Comparison of ENCODE assay signal across 8 mouse cellular contexts in genomic region chr5:106995886-106996538, GRCm38 (mm10). TPM values are rescaled to one million over a fixed set of nuclear protein-coding genes. Genes with fewer than 3 reads are reported as not detected.
A peak's percentile ranks its signal among the peaks of the same experiment; 100 is the strongest.
DNase-seq lines count a peak whose midpoint lies in the region; ATAC-seq and TF ChIP-seq lines count a peak whose summit lies in the region.

No protein-coding gene starts in this region.

- 18% methylated on average over 5 of the region's 5 CpGs for WGBS in embryonic facial prominence, embryonic 15.5 days
- WGBS in lung, postnatal 0 days = 37% methylated on average over 5 of the region's 5 CpGs

- H3K9me3 ChIP-seq in MEL (replicated peaks; ENCODE audit: insufficient read depth, low read length) = no peaks in the 10 kb centered on the region
- H3K9me3 ChIP-seq in embryonic facial prominence, embryonic 15.5 days (replicated peaks) = no peaks in the 10 kb centered on the region
- H3K9me3 ChIP-seq in lung, postnatal 0 days (ENCODE audit: low read length) = no peaks in the 10 kb centered on the region

- no peak for TF ChIP-seq POLR2A in MEL (IDR thresholded peaks at IDR 0.05; ENCODE audit: control insufficient read depth in 1 of 2, insufficient read depth in 1 of 2, low read depth in 1 of 2, low read length in 2 of 2, poor library complexity in 1 of 2)

- intact Hi-C loops in heart, postnatal 14 days (cut with DNase I) = loop anchor here (2.0 to 5.0 kb wide), 4 partner anchors 56 to 293 kb away; partner anchors contain the start of gene Tgfbr3

- TF ChIP-seq EP300 in MEL (IDR thresholded peaks at IDR 0.05; ENCODE audit: low read depth in 1 of 2, low read length in 2 of 2) = no peak
- peak; percentile 80; the same call in 1 of the 2 replicates for TF ChIP-seq EP300 in lung, postnatal 0 days (IDR thresholded peaks at IDR 0.05)

- peak; percentile 77; the same call in 1 of the 2 replicates for ATAC-seq in embryonic facial prominence, embryonic 15.5 days (ENCODE audit: insufficient number of reproducible peaks, low FRiP score, low TSS enrichment, low read depth)
- ATAC-seq in lung, postnatal 0 days = peak; percentile 76
- ATAC-seq in activated CD4-positive, CD25-positive, alpha-beta regulatory T cell, adult 4 months = no peak

- no peaks in the 10 kb centered on the region for H3K79me2 ChIP-seq in MEL (ENCODE audit: control insufficient read depth, insufficient read depth, low read length, poor library complexity)

- no peak overlapping the region for H3K4me2 ChIP-seq in embryonic facial prominence, embryonic 15.5 days (replicated peaks)
- no peak overlapping the region for H3K4me2 ChIP-seq in lung, postnatal 0 days (replicated peaks; ENCODE audit: low read depth, low read length)

- TF ChIP-seq CTCF in MEL (IDR thresholded peaks at IDR 0.05 in 2 of 3, conservative IDR thresholded peaks at IDR 0.05 in 1 of 3; ENCODE audit: control insufficient read depth in 1 of 3, insufficient read depth in 1 of 3, low read depth in 2 of 3, low read length in 3 of 3, poor library complexity in 1 of 3, severe bottlenecking in 1 of 3) = peak; percentile 10 to 75 (median 27); a peak in 3 of 6 replicates
- TF ChIP-seq CTCF in lung, postnatal 0 days (IDR thresholded peaks at IDR 0.05) = peak; percentile 83

- no peak overlapping the region for H3K4me3 ChIP-seq in MEL (ENCODE audit: control insufficient read depth in 1 of 2, insufficient read depth in 1 of 2, low read depth in 2 of 2, low read length in 2 of 2)
- no peak overlapping the region for H3K4me3 ChIP-seq in embryonic facial prominence, embryonic 15.5 days (replicated peaks)
- H3K4me3 ChIP-seq in lung, postnatal 0 days (ENCODE audit: low read depth, low read length) = no peak overlapping the region

- peak; percentile 78 for TF ChIP-seq RAD21 in MEL (IDR thresholded peaks at IDR 0.05; ENCODE audit: low read depth, low read length)

- DNase-seq in MEL (ENCODE audit: low read depth, low spot score) = peak; percentile 54
- peak; percentile 75 for DNase-seq in adrenal gland, adult 8-10 months
- peak; percentile 66 to 79 for DNase-seq in heart, postnatal 14 days
- DNase-seq in kidney, postnatal 4 days = peak; percentile 76 to 82
- peak; percentile 95 for DNase-seq in lung, postnatal 0 days (ENCODE audit: low spot score)
- DNase-seq in right cerebral cortex, postnatal 10 days (ENCODE audit: low spot score in 2 of 2) = peak; percentile 56 to 59

- no peak overlapping the region for H3K27ac ChIP-seq in MEL (ENCODE audit: control insufficient read depth, low read depth, low read length)
- H3K27ac ChIP-seq in embryonic facial prominence, embryonic 15.5 days (replicated peaks) = peak overlapping the region; percentile 31; the same call in 1 of the 2 replicates
- H3K27ac ChIP-seq in lung, postnatal 0 days (ENCODE audit: low read length) = no peak overlapping the region

- H3K27me3 ChIP-seq in MEL (ENCODE audit: control insufficient read depth in 1 of 2, insufficient read depth in 2 of 2, low read length in 2 of 2) = no peaks in the 10 kb centered on the region
- no peaks in the 10 kb centered on the region for H3K27me3 ChIP-seq in embryonic facial prominence, embryonic 15.5 days
- H3K27me3 ChIP-seq in lung, postnatal 0 days (replicated peaks; ENCODE audit: insufficient read depth, low read length) = no peaks in the 10 kb centered on the region

- H3K36me3 ChIP-seq in MEL (ENCODE audit: control insufficient read depth in 1 of 2, insufficient read depth in 2 of 2, low read length in 2 of 2) = no peaks in the 10 kb centered on the region
- no peaks in the 10 kb centered on the region for H3K36me3 ChIP-seq in embryonic facial prominence, embryonic 15.5 days
- H3K36me3 ChIP-seq in lung, postnatal 0 days (ENCODE audit: insufficient read depth, low read length) = no peaks in the 10 kb centered on the region

- H3K9ac ChIP-seq in MEL (ENCODE audit: control insufficient read depth, low read depth, low read length, poor library complexity, severe bottlenecking) = no peak overlapping the region
- H3K9ac ChIP-seq in embryonic facial prominence, embryonic 15.5 days = no peak overlapping the region
- no peak overlapping the region for H3K9ac ChIP-seq in lung, postnatal 0 days (replicated peaks; ENCODE audit: low read depth)

- no peaks in the 10 kb centered on the region for H3K4me1 ChIP-seq in MEL (ENCODE audit: control insufficient read depth in 1 of 2, insufficient read depth in 2 of 2, low read length in 2 of 2)
- H3K4me1 ChIP-seq in embryonic facial prominence, embryonic 15.5 days = peaks cover 24% of the 10 kb centered on the region
- peaks cover 3% of the 10 kb centered on the region; the same call in 1 of the 2 replicates for H3K4me1 ChIP-seq in lung, postnatal 0 days (ENCODE audit: insufficient read depth, low read depth, low read length)

TF ChIP-seq in MEL, 35 proteins besides CTCF, POLR2A, EP300 and RAD21:
- TF ChIP-seq ZC3H11A (IDR thresholded peaks at IDR 0.05; ENCODE audit: low read depth, low read length) = peak; percentile 87
- peak; percentile 93 for TF ChIP-seq SMC3 (IDR thresholded peaks at IDR 0.05; ENCODE audit: low read depth, low read length)
- TF ChIP-seq JUND (IDR thresholded peaks at IDR 0.05; ENCODE audit: low read depth, low read length) = 0 out of 2 replicates have a peak, but pooled peaks have one; percentile 37
- no peak for TF ChIP-seq CHD2 (IDR thresholded peaks at IDR 0.05; ENCODE audit: low read length)
- no peak for TF ChIP-seq ZMIZ1 (IDR thresholded peaks at IDR 0.05; ENCODE audit: low read depth, low read length)
TF ChIP-seq in MEL: peak in this region for 3.

RNA-seq across cellular contexts. Expression of gene Cdc7, which starts 31.9 kb away (rescaled TPM):
- total RNA-seq in MEL (2012; rRNA removed) = 18.7 and 19.6 TPM in 2 replicates
- polyA plus RNA-seq in MEL (2012; ENCODE audit: insufficient read depth in 1 of 2, insufficient read length in 2 of 2, low read depth in 1 of 2, low replicate concordance in 2 of 2, missing spikeins in 1 of 2) = 10 to 100 TPM in 1 of 2 experiments, not detected in 1; 21.4 TPM
- total RNA-seq in adrenal gland, adult 8-10 months (2022) = 1 to 10 TPM; 2.8 to 5.9 (median 4.0) TPM
- 38.3 and 39.0 TPM in 2 replicates for polyA plus RNA-seq in embryonic facial prominence, embryonic 15.5 days (2015; fragmentation: Nextera tagmentation; extraction: Ambion mirVana)
- 1 to 10 TPM; 1.6 to 2.0 TPM for total RNA-seq in heart, postnatal 14 days (2021)
- 4.3 and 5.2 TPM in 2 replicates for polyA plus RNA-seq in lung, postnatal 0 days (2015; fragmentation: Nextera tagmentation; extraction: Ambion mirVana)
- polyA plus RNA-seq in activated CD4-positive, CD25-positive, alpha-beta regulatory T cell, adult 4 months (2017; shearing (Covaris generic)) = 10 to 100 TPM; 18.9 to 24.7 TPM
